9 mouse cellular contexts compared by ENCODE assay signal in genomic region chr3:108381945-108382875, GRCm38 (mm10). TPM values are rescaled to one million over a fixed set of nuclear protein-coding genes. Genes with fewer than 3 reads are reported as not detected.
A peak's percentile ranks its signal among the peaks of the same experiment; 100 is the strongest.
DNase-seq lines count a peak whose midpoint lies in the region; ATAC-seq and TF ChIP-seq lines count a peak whose summit lies in the region.
"Had no signal": no experiment of that assay in that cellular context is flagged by ENCODE, and none has a peak within 500 bp of the region (broad histone marks: within the 10 kb centered on the region; RNA-seq: fewer than 3 reads in every experiment).

No protein-coding gene starts in this region.

- intact Hi-C loops in left cerebral cortex, postnatal 4 days (cut with DNase I) = loop anchor here (10.0 kb wide), 1 partner anchor 217 kb away; no protein-coding TSS in a partner anchor

- H3K4me3 ChIP-seq in layer of hippocampus, adult 2 months = no peak overlapping the region
- peak overlapping the region; percentile 31; the same call in 1 of the 2 replicates for H3K4me3 ChIP-seq in G1E (ENCODE audit: low read depth, low read length)
- H3K4me3 ChIP-seq in forebrain, embryonic 14.5 days (ENCODE audit: low read depth, low read length) = no peak overlapping the region
- H3K4me3 ChIP-seq in liver, embryonic 16.5 days (ENCODE audit: low read depth, low read length) = peak overlapping the region; percentile 13

- H3K4me2 ChIP-seq in forebrain, embryonic 14.5 days (ENCODE audit: low read length) = peak overlapping the region; percentile 55; the same call in 1 of the 2 replicates
- H3K4me2 ChIP-seq in liver, embryonic 16.5 days (ENCODE audit: low read depth, low read length) = peak overlapping the region; percentile 51

- H3K4me1 ChIP-seq in G1E (ENCODE audit: insufficient read depth, low read depth, low read length) = peaks cover 54% of the 10 kb centered on the region
- peaks cover 19% of the 10 kb centered on the region for H3K4me1 ChIP-seq in forebrain, embryonic 14.5 days (ENCODE audit: control insufficient read depth, insufficient read depth, low read length)
- peaks cover 25% of the 10 kb centered on the region for H3K4me1 ChIP-seq in liver, embryonic 16.5 days (ENCODE audit: control insufficient read depth, low read depth, low read length)

- peaks cover 6% of the 10 kb centered on the region for H3K27me3 ChIP-seq in G1E (ENCODE audit: insufficient read depth, low read length)
- no peaks in the 10 kb centered on the region for H3K27me3 ChIP-seq in forebrain, embryonic 14.5 days (replicated peaks; ENCODE audit: control insufficient read depth, insufficient read depth, low read length)
- H3K27me3 ChIP-seq in liver, embryonic 16.5 days (ENCODE audit: control insufficient read depth, insufficient read depth, low read depth, low read length) = no peaks in the 10 kb centered on the region

- 83% methylated on average over 14 of the region's 14 CpGs for WGBS in forebrain, embryonic 14.5 days
- 47% methylated on average over 14 of the region's 14 CpGs for WGBS in liver, embryonic 16.5 days (ENCODE audit: insufficient replicate concordance)

- TF ChIP-seq CTCF in layer of hippocampus, adult 2 months (conservative IDR thresholded peaks at IDR 0.05) = no peak
- no peak for TF ChIP-seq CTCF in G1E (IDR thresholded peaks at IDR 0.05; ENCODE audit: low read depth, low read length)

- ATAC-seq in G1E (ENCODE audit: extremely low read depth, insufficient number of reproducible peaks, low FRiP score, poor library complexity, severe bottlenecking) = no peak
- no peak for ATAC-seq in forebrain, embryonic 14.5 days
- ATAC-seq in liver, embryonic 16.5 days (ENCODE audit: low read depth) = no peak

- peak overlapping the region; percentile 52 for H3K27ac ChIP-seq in layer of hippocampus, adult 2 months
- no peak overlapping the region for H3K27ac ChIP-seq in forebrain, embryonic 14.5 days (ENCODE audit: low read depth, low read length)
- H3K27ac ChIP-seq in liver, embryonic 16.5 days (ENCODE audit: low read length) = no peak overlapping the region

- no peaks in the 10 kb centered on the region for H3K9me3 ChIP-seq in G1E (replicated peaks)
- no peaks in the 10 kb centered on the region for H3K9me3 ChIP-seq in forebrain, embryonic 14.5 days (replicated peaks; ENCODE audit: control insufficient read depth, low read length)
- H3K9me3 ChIP-seq in liver, embryonic 16.5 days (replicated peaks; ENCODE audit: control insufficient read depth, low read length) = no peaks in the 10 kb centered on the region

- peak in 1 of 2 experiments; percentile 54 for DNase-seq in layer of hippocampus, adult 2 months (ENCODE audit: low spot score in 2 of 2)
- DNase-seq in layer of hippocampus, postnatal 10 days (ENCODE audit: low spot score in 2 of 2) = no peak
- DNase-seq in G1E (ENCODE audit: low spot score) = no peak
- DNase-seq in forebrain, embryonic 14.5 days (ENCODE audit: low spot score) = no peak
- no peak for DNase-seq in left cerebral cortex, postnatal 4 days
- DNase-seq in ovary, postnatal 36 days (ENCODE audit: low spot score) = no peak
- DNase-seq in spleen, postnatal 4 days (ENCODE audit: low spot score in 2 of 2) = no peak

- peaks cover 27% of the 10 kb centered on the region for H3K36me3 ChIP-seq in G1E (replicated peaks)
- H3K36me3 ChIP-seq in forebrain, embryonic 14.5 days (ENCODE audit: control insufficient read depth, insufficient read depth, low read length) = peaks cover 7% of the 10 kb centered on the region; the same call in 1 of the 2 replicates
- H3K36me3 ChIP-seq in liver, embryonic 16.5 days (ENCODE audit: control insufficient read depth, insufficient read depth) = peaks cover 6% of the 10 kb centered on the region

- H3K9ac ChIP-seq in forebrain, embryonic 14.5 days (ENCODE audit: low read length) = 0 out of 2 replicates have a peak overlapping the region, but pooled peaks have one; percentile 7
- H3K9ac ChIP-seq in liver, embryonic 16.5 days (ENCODE audit: low read depth, low read length) = no peak overlapping the region; the same call in 1 of the 2 replicates

RNA-seq across cellular contexts. Expression of gene Psrc1, which starts 1.4 kb away (rescaled TPM):
- 10 to 100 TPM; 17.5 to 22.2 TPM for total RNA-seq in layer of hippocampus, adult 2 months (2021)
- 10 to 100 TPM; 12.5 to 12.8 TPM for total RNA-seq in layer of hippocampus, postnatal 10 days (2021)
- total RNA-seq in G1E (2014; fragmentation: Nextera tagmentation) = 129 and 172 TPM in 2 replicates
- total RNA-seq in G1E (2017) = 33.7 and 36.9 TPM in 2 replicates
- polyA plus RNA-seq in G1E (2012) = 122 and 125 TPM in 2 replicates
- polyA plus RNA-seq in forebrain, embryonic 14.5 days (2014; fragmentation: Nextera tagmentation; extraction: Ambion mirVana) = 32.6 and 42.0 TPM in 2 replicates
- polyA plus RNA-seq in liver, embryonic 16.5 days (2015; fragmentation: Nextera tagmentation; extraction: Ambion mirVana) = 12.0 and 12.1 TPM in 2 replicates
- total RNA-seq in left cerebral cortex, postnatal 4 days (2021) = 1 to 10 TPM; 4.3 to 6.9 TPM

RNA-seq across cellular contexts. Expression of gene Mybphl, which starts 17.5 kb away (rescaled TPM):
- 1 to 10 TPM in 1 of 2 experiments, under 1 TPM in 1; 0.83 to 1.5 TPM for total RNA-seq in layer of hippocampus, adult 2 months (2021)
- total RNA-seq in layer of hippocampus, postnatal 10 days (2021) = under 1 TPM in 1 of 2 experiments, not detected in 1; 0.36 TPM
- total RNA-seq in G1E (2014; fragmentation: Nextera tagmentation) (not detected in 2 replicates), G1E (2017) (not detected in 2 replicates)
- polyA plus RNA-seq in G1E (2012) = not detected in 2 replicates
- not detected in 2 replicates for polyA plus RNA-seq in forebrain, embryonic 14.5 days (2014; fragmentation: Nextera tagmentation; extraction: Ambion mirVana)
- polyA plus RNA-seq in liver, embryonic 16.5 days (2015; fragmentation: Nextera tagmentation; extraction: Ambion mirVana) = 0.71 and 1.0 TPM in 2 replicates
- total RNA-seq in left cerebral cortex, postnatal 4 days (2021) = under 1 TPM in 1 of 2 experiments, not detected in 1; 0.30 TPM
- total RNA-seq: adrenal gland, adult 18-20 months had no signal

RNA-seq across cellular contexts. Expression of gene Celsr2, which starts 33.1 kb away (rescaled TPM):
- 100 to 1,000 TPM; 185 to 201 TPM for total RNA-seq in layer of hippocampus, adult 2 months (2021)
- 100 to 1,000 TPM; 177 to 179 TPM for total RNA-seq in layer of hippocampus, postnatal 10 days (2021)
- not detected in 2 replicates for total RNA-seq in G1E (2014; fragmentation: Nextera tagmentation)
- 0.23 and 0.38 TPM in 2 replicates for total RNA-seq in G1E (2017)
- polyA plus RNA-seq in G1E (2012) = 0.03 TPM in 1 of 2 replicates, not detected in the other
- 38.4 and 39.9 TPM in 2 replicates for polyA plus RNA-seq in forebrain, embryonic 14.5 days (2014; fragmentation: Nextera tagmentation; extraction: Ambion mirVana)
- 0.08 and 0.30 TPM in 2 replicates for polyA plus RNA-seq in liver, embryonic 16.5 days (2015; fragmentation: Nextera tagmentation; extraction: Ambion mirVana)
- 100 to 1,000 TPM; 136 to 149 TPM for total RNA-seq in left cerebral cortex, postnatal 4 days (2021)

Comparison
In these comparisons a context has a peak if more than half of its experiments do, and no peak if none do; other contexts are left out.
1. H3K4me3 ChIP-seq: peak in G1E (single experiment) and liver, embryonic 16.5 days (single experiment); none in layer of hippocampus, adult 2 months (single experiment) and forebrain, embryonic 14.5 days (single experiment).
2. RNA of gene Celsr2, which starts 33.1 kb away (total RNA-seq): 185 to 201 TPM in layer of hippocampus, adult 2 months, 177 to 179 TPM in layer of hippocampus, postnatal 10 days and 136 to 149 TPM in left cerebral cortex, postnatal 4 days; 0.23 to 0.38 TPM in G1E; every median in the first group is over 10 times any median in the second.